Comparison of ENCODE assay signal across 8 mouse cellular contexts in genomic region chr7:79934862-79935510, GRCm38 (mm10). TPM values are rescaled to one million over a fixed set of nuclear protein-coding genes. Genes with fewer than 3 reads are reported as not detected.
DNase-seq lines count a peak whose midpoint lies in the region; ATAC-seq lines count a peak whose summit lies in the region.

Gene Arpin (minus strand): TSS chr7:79935359.

- ATAC-seq in embryonic facial prominence, embryonic 12.5 days (ENCODE audit: insufficient number of reproducible peaks, insufficient read depth, low FRiP score, low TSS enrichment): peak; percentile 64; the same call in 1 of the 2 replicates
- ATAC-seq in limb, embryonic 12.5 days (ENCODE audit: insufficient number of reproducible peaks, insufficient read depth, low FRiP score, low TSS enrichment, low read depth): peak; percentile 70
- ATAC-seq in midbrain, embryonic 13.5 days: peak; percentile 87
- peak; percentile 80 for ATAC-seq in stomach, embryonic 15.5 days (ENCODE audit: insufficient read depth, low FRiP score, low read depth)

- H3K4me1 ChIP-seq in embryonic facial prominence, embryonic 12.5 days: peaks cover 13% of the 10 kb centered on the region
- peaks cover 17% of the 10 kb centered on the region for H3K4me1 ChIP-seq in limb, embryonic 12.5 days (replicated peaks)
- peaks cover 17% of the 10 kb centered on the region for H3K4me1 ChIP-seq in midbrain, embryonic 13.5 days (replicated peaks)
- peaks cover 12% of the 10 kb centered on the region; the same call in 1 of the 2 replicates for H3K4me1 ChIP-seq in stomach, embryonic 15.5 days

- H3K27ac ChIP-seq in embryonic facial prominence, embryonic 12.5 days: peak within 1 kb of the TSS; percentile 25; the same call in 1 of the 2 replicates
- 0 out of 2 replicates have a peak within 1 kb of the TSS, but pooled peaks have one; percentile 9 for H3K27ac ChIP-seq in limb, embryonic 12.5 days
- H3K27ac ChIP-seq in midbrain, embryonic 13.5 days: peak within 1 kb of the TSS; percentile 41; the same call in 1 of the 2 replicates
- H3K27ac ChIP-seq in stomach, embryonic 15.5 days: peak within 1 kb of the TSS; percentile 69

- no peaks in the 10 kb centered on the region for H3K36me3 ChIP-seq in embryonic facial prominence, embryonic 12.5 days
- H3K36me3 ChIP-seq in limb, embryonic 12.5 days: no peaks in the 10 kb centered on the region
- no peaks in the 10 kb centered on the region for H3K36me3 ChIP-seq in midbrain, embryonic 13.5 days
- no peaks in the 10 kb centered on the region for H3K36me3 ChIP-seq in stomach, embryonic 15.5 days

- H3K27me3 ChIP-seq in embryonic facial prominence, embryonic 12.5 days: no peaks in the 10 kb centered on the region
- no peaks in the 10 kb centered on the region for H3K27me3 ChIP-seq in limb, embryonic 12.5 days
- H3K27me3 ChIP-seq in midbrain, embryonic 13.5 days: no peaks in the 10 kb centered on the region
- H3K27me3 ChIP-seq in stomach, embryonic 15.5 days (replicated peaks): no peaks in the 10 kb centered on the region

- peak within 1 kb of the TSS; percentile 47 for H3K4me3 ChIP-seq in embryonic facial prominence, embryonic 12.5 days
- peak within 1 kb of the TSS; percentile 52 for H3K4me3 ChIP-seq in limb, embryonic 12.5 days (replicated peaks)
- H3K4me3 ChIP-seq in midbrain, embryonic 13.5 days (replicated peaks): peak within 1 kb of the TSS; percentile 50
- peak within 1 kb of the TSS; percentile 66 for H3K4me3 ChIP-seq in stomach, embryonic 15.5 days (replicated peaks)

- no peaks in the 10 kb centered on the region for H3K9me3 ChIP-seq in embryonic facial prominence, embryonic 12.5 days
- no peaks in the 10 kb centered on the region for H3K9me3 ChIP-seq in limb, embryonic 12.5 days
- no peaks in the 10 kb centered on the region for H3K9me3 ChIP-seq in midbrain, embryonic 13.5 days
- no peaks in the 10 kb centered on the region for H3K9me3 ChIP-seq in stomach, embryonic 15.5 days

- peak within 1 kb of the TSS; percentile 80 for H3K4me2 ChIP-seq in embryonic facial prominence, embryonic 12.5 days (replicated peaks)
- H3K4me2 ChIP-seq in limb, embryonic 12.5 days: peak within 1 kb of the TSS; percentile 72
- H3K4me2 ChIP-seq in midbrain, embryonic 13.5 days (replicated peaks): peak within 1 kb of the TSS; percentile 69
- peak within 1 kb of the TSS; percentile 82 for H3K4me2 ChIP-seq in stomach, embryonic 15.5 days

- H3K9ac ChIP-seq in embryonic facial prominence, embryonic 12.5 days: peak within 1 kb of the TSS; percentile 60
- H3K9ac ChIP-seq in limb, embryonic 12.5 days (replicated peaks): peak within 1 kb of the TSS; percentile 65
- peak within 1 kb of the TSS; percentile 74 for H3K9ac ChIP-seq in midbrain, embryonic 13.5 days (replicated peaks)
- peak within 1 kb of the TSS; percentile 38; the same call in 1 of the 2 replicates for H3K9ac ChIP-seq in stomach, embryonic 15.5 days

- WGBS in embryonic facial prominence, embryonic 12.5 days: 2% methylated on average over 32 of the region's 32 CpGs
- WGBS in limb, embryonic 12.5 days: 2% methylated on average over 32 of the region's 32 CpGs
- under 1% methylated on average over 32 of the region's 32 CpGs for WGBS in midbrain, embryonic 13.5 days
- WGBS in stomach, embryonic 15.5 days: 2% methylated on average over 32 of the region's 32 CpGs

- DNase-seq in thymus, postnatal 0 days (ENCODE audit: low spot score): no peak
- no peak for DNase-seq in thymus, postnatal 10 days (ENCODE audit: low spot score in 2 of 2)
- peak; percentile 75 for DNase-seq in heart, adult 8-10 months (ENCODE audit: low spot score)
- DNase-seq in kidney, adult 8-10 months: peak; percentile 74 to 79

RNA-seq across cellular contexts. Expression of gene Arpin, which starts in this region (rescaled TPM):
- 10.0 and 11.3 TPM in 2 replicates for polyA plus RNA-seq in thymus, postnatal 0 days (2015; fragmentation: Nextera tagmentation; extraction: Ambion mirVana)
- polyA plus RNA-seq in embryonic facial prominence, embryonic 12.5 days (2016; fragmentation: Nextera tagmentation; extraction: Ambion mirVana): 18.7 and 20.5 TPM in 2 replicates
- 10 to 100 TPM in 2 of 4 experiments, 1 to 10 TPM in 2; 9.7 to 10.9 (median 10.0) TPM for total RNA-seq in heart, adult 8-10 months (2022)
- 17.9 and 19.0 TPM in 2 replicates for polyA plus RNA-seq in limb, embryonic 12.5 days (2016; fragmentation: Nextera tagmentation; extraction: Ambion mirVana)
- 18.4 and 18.7 TPM in 2 replicates for polyA plus RNA-seq in midbrain, embryonic 13.5 days (2015; fragmentation: Nextera tagmentation; extraction: Ambion mirVana)
- polyA plus RNA-seq in stomach, embryonic 15.5 days (2015; fragmentation: Nextera tagmentation; extraction: Ambion mirVana): 37.7 and 38.8 TPM in 2 replicates

Comparison
In these comparisons a context has a peak if more than half of its experiments do, and no peak if none do; other contexts are left out.
1. DNase-seq: peak in heart, adult 8-10 months (single experiment) and kidney, adult 8-10 months (2 of 2); none in thymus, postnatal 0 days (single experiment) and thymus, postnatal 10 days (0 of 2).
2. H3K27ac ChIP-seq: peak in every context shown above with its lines; median percentile 69 in stomach, embryonic 15.5 days; 41 in midbrain, embryonic 13.5 days; 25 in embryonic facial prominence, embryonic 12.5 days; 9 in limb, embryonic 12.5 days.
3. Peak in every context shown above with its lines, with median percentiles within 50 percentile points of each other: ATAC-seq, H3K4me2 ChIP-seq, H3K4me3 ChIP-seq and H3K9ac ChIP-seq.